Mouse (Mus musculus) cerebellum, postnatal 36 days (tissue): ENCODE results near the gene Camkmt.

Experiments
- DNase-seq, 2 experiments: peaks; one replicate each; pipeline ENCODE4 v3.0.0; 2021 to 2022; ENCODE audit warnings: mixed read lengths in 2 of 2

Gene Camkmt

GRCm38 (mm10) chr17:85091762-85092161 lies 1.4 kb downstream of the Camkmt start:
- DNase-seq = no peak

GRCm38 (mm10) chr17:85096396-85096795 lies 6.0 kb downstream of the Camkmt start:
- DNase-seq = no peak

DNA sequence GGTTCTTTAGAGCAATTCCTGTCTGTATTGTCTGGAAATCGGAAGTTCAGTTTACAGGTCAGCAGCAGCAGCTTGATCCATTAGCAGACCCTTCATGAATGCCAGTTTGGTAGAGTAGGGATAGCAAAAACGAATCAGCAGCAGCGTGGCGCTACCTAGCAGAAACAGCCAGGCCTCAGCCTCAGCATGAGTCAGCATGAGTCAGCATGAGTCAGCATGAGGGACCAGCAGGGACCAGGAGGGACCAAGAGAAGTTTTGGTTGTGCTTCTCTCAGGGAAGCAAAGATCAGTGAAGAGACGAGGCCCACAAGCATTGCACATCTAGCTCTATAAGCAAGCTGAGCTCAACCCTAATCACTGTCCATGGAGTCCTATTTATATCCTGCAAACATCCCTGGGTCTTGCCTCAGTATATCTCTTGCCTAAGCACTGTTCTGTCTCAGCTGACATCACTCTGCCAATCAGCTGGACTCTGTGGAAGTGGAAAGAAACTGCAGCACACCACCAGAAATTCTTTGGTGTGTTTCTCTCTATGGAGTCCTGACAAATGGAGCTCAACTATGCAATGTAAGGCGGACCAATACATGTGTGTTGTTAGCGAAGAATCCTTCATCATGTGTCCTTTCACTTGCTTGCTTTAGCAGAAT lies 8.4 kb downstream of the Camkmt start:
- DNase-seq = no peak

GRCm38 (mm10) chr17:85100232-85100631 lies 9.9 kb downstream of the Camkmt start:
- no peak for DNase-seq

- DNase-seq = no peak
Measured at GRCm38 (mm10) chr17:85101751-85102150, 11.4 kb downstream of the Camkmt start.

GRCm38 (mm10) chr17:85103310-85103709 lies 13.0 kb downstream of the Camkmt start:
- no peak for DNase-seq

DNA sequence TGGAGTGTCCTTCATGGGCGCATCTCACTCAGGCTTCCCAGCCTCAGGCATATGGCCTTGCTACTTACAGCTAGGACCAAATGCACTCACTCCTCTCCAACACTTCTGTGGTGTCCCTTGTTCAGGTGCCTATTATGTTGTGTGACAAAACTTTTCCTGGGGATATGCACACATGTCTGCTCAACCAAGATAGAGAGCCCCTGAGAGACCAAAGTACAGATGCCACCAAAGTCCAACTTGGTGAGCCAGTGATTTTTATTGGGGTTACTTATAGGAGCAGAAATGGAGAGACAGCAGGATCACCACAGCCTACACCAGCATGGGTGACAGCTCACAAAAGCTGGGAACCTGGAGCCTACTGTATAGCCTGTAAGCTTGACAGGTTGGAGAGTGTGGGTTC lies 20.3 kb downstream of the Camkmt start:
- DNase-seq = no peak

DNA sequence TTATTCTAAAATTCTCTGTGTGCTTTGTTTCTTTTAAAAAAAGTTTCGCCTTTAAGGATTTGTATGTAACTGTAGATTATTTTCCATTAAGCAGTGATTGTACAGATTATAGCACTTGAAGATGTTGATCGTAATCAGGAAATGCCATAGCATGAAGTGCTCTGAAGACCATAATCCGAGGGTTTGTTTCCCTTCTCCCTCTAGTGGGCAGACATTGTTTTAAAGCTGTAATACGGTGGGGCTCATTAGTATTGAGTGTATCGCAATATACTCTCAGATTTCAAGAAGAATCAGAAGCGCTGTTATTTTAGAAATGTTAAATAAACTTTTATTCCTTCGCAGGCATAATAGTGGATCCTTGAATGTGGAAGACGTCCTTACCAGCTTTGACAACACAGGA lies 23.1 kb downstream of the Camkmt start:
- DNase-seq = no peak

- peak; percentile 71 to 72 for DNase-seq
Measured at GRCm38 (mm10) chr17:85116643-85117042, 26.3 kb downstream of the Camkmt start.

- no peak for DNase-seq
Measured at GRCm38 (mm10) chr17:85138393-85138792, 48.0 kb downstream of the Camkmt start.

DNA sequence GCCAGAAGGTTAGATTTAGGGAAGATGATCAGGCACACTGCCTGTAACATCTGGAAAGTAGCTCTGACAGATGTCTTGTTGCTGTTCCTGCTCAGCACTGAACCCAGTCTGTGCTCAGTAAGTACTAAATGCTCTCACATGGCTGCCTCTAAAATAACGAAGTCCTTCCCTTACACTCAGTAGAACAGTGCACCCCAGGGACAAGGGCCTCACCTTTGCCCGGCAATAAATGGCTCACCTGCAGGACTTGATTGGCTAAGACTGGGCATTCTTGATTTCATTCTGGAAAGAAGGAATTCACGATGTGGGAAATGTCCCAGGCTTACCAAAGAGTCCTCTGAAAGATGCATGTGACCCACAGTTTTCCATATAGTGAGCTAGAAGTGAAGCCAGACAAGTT lies 51.3 kb downstream of the Camkmt start:
- no peak for DNase-seq

GRCm38 (mm10) chr17:85142495-85143111 lies 52.3 kb downstream of the Camkmt start:
- no peak for DNase-seq

GRCm38 (mm10) chr17:85144141-85144540 lies 53.8 kb downstream of the Camkmt start:
- DNase-seq = no peak

GRCm38 (mm10) chr17:85148348-85148747 lies 58.0 kb downstream of the Camkmt start:
- no peak for DNase-seq

DNA sequence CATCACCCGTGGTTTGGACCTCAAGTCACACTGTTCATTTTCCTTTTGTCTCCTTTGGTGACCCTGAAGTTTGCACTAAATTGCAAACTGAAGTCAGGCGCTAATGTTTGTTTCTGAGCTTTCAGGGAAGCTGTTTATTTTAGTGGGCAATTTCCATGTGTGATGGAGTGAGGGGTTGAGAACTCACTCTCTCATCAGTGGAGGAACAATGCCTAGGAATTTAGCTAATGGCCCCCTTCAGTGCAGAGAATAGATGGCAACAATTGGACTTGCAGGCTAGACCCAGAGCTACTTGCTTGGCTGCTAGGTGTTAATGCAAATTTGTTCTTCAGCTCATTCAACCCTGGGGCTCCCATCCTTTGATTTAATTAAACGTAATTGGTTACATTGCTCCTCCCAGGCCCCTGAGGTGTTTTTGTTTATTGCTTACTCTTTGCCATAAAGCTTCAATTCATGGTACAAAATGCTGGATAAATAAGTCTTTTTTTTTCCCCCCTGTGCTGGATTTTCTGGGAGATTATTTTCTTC lies 58.9 kb downstream of the Camkmt start:
- DNase-seq = no peak

DNA sequence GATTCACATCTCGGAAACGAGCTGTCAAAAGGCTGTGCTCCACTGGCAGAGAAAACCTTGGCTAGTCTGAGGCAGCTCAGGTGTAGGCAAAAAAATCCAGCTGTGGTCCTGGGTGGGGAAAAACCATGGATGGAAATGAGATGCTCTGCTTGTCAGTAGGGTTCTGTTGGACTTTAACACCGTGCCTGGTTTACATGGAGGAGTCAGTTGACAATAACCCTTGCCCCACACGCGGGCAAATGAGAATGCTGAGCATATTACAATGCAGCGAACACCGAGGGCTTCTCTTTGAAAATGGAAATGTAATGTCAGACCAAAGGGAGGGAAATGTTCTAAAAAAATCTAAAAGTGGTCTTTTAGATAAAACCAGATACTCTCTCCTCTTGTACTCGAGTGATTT lies 60.9 kb downstream of the Camkmt start:
- DNase-seq = no peak

GRCm38 (mm10) chr17:85158202-85158601 lies 67.8 kb downstream of the Camkmt start:
- DNase-seq = peak in 1 of 2 experiments; percentile 4

DNA sequence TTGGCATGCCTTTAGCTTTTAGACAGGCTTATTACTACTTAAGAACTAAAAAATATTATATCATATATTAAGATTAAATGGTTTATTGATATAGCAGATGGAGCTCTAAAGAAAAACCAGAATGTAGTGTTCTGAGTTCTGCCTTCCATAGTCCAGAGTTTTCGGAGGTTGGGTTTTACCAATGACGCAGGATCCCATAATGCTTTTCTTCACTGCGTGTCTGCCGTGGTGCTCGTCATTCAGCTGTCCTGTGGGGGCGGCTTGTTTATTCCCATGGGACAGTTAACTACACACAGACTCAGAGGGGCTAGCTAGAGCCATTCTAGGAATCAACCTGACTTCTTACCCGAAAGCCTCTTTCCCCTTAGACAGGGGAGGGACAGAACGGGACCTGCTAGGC lies 69.2 kb downstream of the Camkmt start:
- DNase-seq = no peak

DNA sequence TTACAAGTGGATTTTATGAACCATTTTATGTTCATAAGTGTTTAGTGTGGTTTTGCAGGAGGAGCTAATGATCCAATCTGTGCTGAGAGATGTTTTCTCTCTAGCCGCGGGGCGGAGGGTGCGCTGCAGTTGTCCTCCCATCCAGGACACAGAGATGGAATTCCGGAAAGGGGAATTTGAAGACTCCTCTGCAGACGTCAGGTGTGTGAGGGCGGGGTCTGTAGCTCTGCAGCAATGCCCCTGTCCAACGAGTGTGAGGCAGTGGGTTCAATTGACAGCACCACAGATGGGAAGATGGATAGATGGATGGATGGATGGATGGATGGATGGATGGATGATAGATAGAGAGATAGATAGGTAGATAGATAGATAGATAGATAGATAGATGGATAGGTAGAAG lies 70.4 kb downstream of the Camkmt start:
- DNase-seq = no peak

GRCm38 (mm10) chr17:85162569-85163271 lies 72.4 kb downstream of the Camkmt start:
- DNase-seq = no peak

GRCm38 (mm10) chr17:85163272-85163610 lies 72.9 kb downstream of the Camkmt start:
- DNase-seq = no peak

DNA sequence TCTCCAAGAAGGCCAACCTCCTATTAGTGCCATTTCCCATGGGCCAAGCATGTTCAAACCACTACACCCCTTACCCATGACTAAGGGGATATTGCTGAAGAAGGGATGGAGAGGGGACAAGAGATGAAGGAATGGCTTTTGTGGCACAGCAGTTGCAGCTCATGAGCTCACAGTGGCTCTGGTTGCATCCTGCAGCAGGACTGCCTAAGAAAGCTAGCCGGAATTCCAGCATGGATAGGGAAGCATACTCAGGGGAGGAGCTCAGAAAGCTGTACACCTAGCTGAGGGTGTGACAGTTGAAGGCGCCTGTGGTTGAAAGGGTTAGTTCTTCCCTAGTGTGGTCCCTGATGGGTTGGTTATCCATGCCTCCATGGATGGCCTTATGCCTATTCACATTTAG lies 78.4 kb downstream of the Camkmt start:
- no peak for DNase-seq

GRCm38 (mm10) chr17:85170541-85171255 lies 80.3 kb downstream of the Camkmt start:
- DNase-seq = no peak
